Mouse (Mus musculus) CH12.LX (cell line): Measurements from ENCODE around the gene Shq1.

Experiments used
- CTCF ChIP-seq, 2 experiments: IDR thresholded peaks in 1 of 2; conservative IDR thresholded peaks in 1 of 2; 2 replicates each; pipeline ENCODE4 v1.5.1; 2011 to 2012; ENCODE audit warnings: low read depth in 2 of 2, low read length in 2 of 2, improper control_type of control experiment in 1 of 2, inconsistent platforms in 1 of 2, mild to moderate bottlenecking in 1 of 2, moderate library complexity in 1 of 2
- MAFK ChIP-seq: IDR thresholded peaks from 2 replicates; pipeline ENCODE4 v1.6.1; 2011; ENCODE audit warnings: low read length, improper control_type of control experiment; ENCODE audit not compliant: insufficient replicate concordance
- NELFE ChIP-seq: IDR thresholded peaks from 2 replicates; pipeline ENCODE4 v1.6.1; 2011; ENCODE audit warnings: low read depth, low read length, improper control_type of control experiment
- POLR2A ChIP-seq: IDR thresholded peaks from 2 replicates; pipeline ENCODE4 v1.6.1; 2011; ENCODE audit warnings: low read depth, mild to moderate bottlenecking, improper control_type of control experiment, low read length

- no peak for TF ChIP-seq CTCF (conservative IDR thresholded peaks at IDR 0.05 in 1 of 2, IDR thresholded peaks at IDR 0.05 in 1 of 2; ENCODE audit: low read depth in 2 of 2, low read length in 2 of 2)
- no peak for TF ChIP-seq MAFK
- no peak for TF ChIP-seq NELFE
- TF ChIP-seq POLR2A, result no peak
Observed at GRCm38 (mm10) chr6:100704197-100704573, 33.2 kb upstream of the Shq1 start.
